Mouse (Mus musculus) layer of hippocampus, adult 18-20 months (tissue): Measurements from ENCODE around the gene Btbd6. TPM values are rescaled to one million over a fixed set of nuclear protein-coding genes. Genes with fewer than 3 reads are reported as not detected.

ENCODE experiments used
- DNase-seq, 2 experiments: peaks; one replicate each; pipeline ENCODE4 v3.0.0; 2022; ENCODE audit warnings: low spot score in 2 of 2
- total RNA-seq, 2 experiments: library from RNA; stranded (reverse); gene quantifications; 2 replicates each; pipeline ENCODE4 v1.2.3; 2021

Btbd6 gene
- total RNA-seq, 2 experiments from 2014 or later, result 56.3 to 62.2 TPM

GRCm38 (mm10) chr12:113004011-113004410 is 27.7 kb downstream of the Btbd6 start:
- no peak for DNase-seq

DNA sequence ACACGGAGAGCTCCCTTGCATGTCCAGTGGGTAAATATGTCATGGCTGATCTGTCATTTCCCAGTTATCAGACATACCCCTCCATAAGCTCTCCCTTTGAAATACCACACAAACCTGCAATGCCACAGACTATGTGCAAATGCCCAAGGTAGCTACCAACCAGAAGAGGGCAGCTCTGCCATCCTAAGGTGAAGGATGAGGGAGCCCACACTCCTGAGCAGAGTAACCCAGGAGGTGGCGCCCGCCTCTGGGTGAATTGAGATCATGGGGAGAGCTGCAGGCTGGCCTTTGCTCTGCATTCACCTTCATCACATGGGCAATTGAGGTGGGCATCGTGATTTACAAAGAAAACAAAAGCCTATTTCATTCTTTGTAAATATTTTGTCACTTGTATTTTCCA is 28.7 kb downstream of the Btbd6 start:
- peak; percentile 47 to 79 for DNase-seq

- no peak for DNase-seq
These were observed 35.5 kb downstream of the Btbd6 start for GRCm38 (mm10) chr12:113011702-113012360.

GRCm38 (mm10) chr12:113012443-113012842 is 36.2 kb downstream of the Btbd6 start:
- DNase-seq, result no peak

GRCm38 (mm10) chr12:113013021-113013491 is 36.8 kb downstream of the Btbd6 start:
- DNase-seq, result peak; percentile 40 to 70

- peak; percentile 88 to 94 for DNase-seq
These were observed 37.6 kb downstream of the Btbd6 start, which contains the start of gene Pacs2 for GRCm38 (mm10) chr12:113013604-113014558. Gene Pacs2 (plus strand): TSS chr12:113014508.

DNA sequence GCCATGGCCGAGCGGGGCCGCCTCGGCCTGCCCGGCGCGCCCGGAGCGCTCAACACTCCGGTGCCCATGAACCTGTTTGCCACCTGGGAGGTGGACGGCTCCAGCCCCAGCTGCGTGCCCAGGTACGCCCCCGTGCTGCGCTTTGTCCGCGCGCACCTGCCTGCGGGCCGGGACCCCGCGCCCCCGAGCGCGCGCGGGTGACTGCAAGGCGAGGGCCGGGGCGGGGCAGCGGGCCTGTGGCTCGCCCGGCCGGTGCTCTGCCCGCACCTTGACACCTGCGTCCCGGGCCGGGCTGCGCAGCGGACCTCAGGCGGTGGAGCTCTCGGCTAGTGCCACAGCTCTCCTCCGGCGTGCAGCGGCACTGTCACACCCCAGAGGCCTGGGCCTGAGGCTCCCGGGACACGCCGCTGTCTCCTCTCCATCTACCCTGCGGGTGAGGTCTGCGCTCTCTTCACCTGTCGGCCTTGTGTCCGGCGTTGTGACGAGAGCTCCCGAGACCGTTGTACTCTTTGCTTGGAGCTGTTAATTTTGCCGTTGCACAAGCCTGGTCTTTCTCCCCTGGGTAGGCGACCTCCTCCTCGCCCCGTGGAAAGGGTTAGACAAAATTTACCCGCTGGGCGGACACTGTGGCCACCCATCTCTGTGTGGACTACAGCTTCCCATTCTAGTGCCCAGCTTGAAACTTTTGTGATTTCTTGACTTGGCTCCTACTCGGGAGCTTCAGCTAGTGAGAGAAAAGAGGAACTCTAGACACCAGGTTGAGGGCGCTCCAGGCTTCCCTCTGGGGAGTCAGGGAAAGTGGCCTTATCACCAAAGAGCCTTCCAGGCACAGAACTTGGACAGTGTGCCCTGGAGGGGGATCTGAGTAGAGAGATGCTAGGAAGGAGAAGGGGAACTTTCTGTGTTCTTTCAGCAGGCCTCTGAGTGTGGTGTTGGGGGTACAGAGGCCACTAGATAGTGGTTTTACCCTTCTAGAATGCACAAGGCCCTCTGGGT is 38.6 kb downstream of the Btbd6 start:
- DNase-seq, result peak in 1 of 2 experiments; percentile 34

GRCm38 (mm10) chr12:113015956-113016355 is 39.7 kb downstream of the Btbd6 start:
- no peak for DNase-seq

DNA sequence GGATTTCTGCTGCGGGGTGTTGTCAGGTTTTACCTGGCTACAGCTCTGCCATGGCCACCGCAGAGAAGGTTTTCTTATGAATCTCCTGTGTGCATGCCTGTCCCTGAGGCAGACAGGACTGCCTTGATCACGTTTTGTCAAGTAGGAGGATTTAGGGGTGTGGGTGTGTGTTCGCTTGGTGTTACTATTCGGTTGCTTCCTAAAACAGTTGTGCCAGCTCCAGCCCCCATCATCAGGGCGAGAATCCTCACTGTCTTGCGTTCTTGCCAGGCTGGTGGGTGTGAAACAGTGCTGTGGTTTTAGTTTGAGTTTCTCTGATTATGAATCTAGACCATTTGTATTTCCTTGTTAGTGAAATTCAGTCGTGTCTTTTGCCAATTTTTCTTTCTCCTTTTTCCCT is 40.7 kb downstream of the Btbd6 start:
- DNase-seq, result peak; percentile 80 to 88

DNA sequence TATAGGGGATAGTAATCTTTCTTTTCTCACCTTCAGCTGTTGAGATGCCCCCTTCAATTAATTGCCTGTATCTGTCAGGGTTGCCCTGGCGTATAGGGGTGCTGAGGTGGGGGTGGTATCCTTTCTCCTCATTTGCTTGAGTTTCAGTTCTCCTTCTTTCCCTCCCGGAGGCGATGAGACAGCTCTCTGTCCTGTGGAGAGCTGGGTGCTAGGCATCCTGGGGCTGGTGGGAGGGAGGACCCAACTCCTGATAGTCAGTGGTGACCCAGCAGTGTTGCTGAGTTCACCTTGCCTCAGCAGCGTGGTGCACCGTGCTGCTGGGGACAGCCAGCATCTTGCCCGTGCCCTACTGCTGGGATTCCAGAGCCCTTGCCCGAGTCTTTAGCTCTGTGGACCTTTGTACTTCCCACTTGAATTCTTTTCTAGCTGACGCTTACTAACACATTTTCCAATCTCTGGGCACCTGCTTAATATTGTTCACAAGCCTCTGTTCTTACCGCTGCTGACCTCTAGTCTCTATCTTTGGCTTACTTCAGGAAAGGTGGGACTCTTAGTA is 41.2 kb downstream of the Btbd6 start:
- no peak for DNase-seq

- DNase-seq, result no peak
These were observed 42.5 kb downstream of the Btbd6 start for GRCm38 (mm10) chr12:113018763-113019162.

- no peak for DNase-seq
These were observed 45.2 kb downstream of the Btbd6 start for GRCm38 (mm10) chr12:113021488-113021887.

GRCm38 (mm10) chr12:113023082-113023481 is 46.8 kb downstream of the Btbd6 start:
- no peak for DNase-seq

GRCm38 (mm10) chr12:113026557-113026956 is 50.3 kb downstream of the Btbd6 start:
- DNase-seq, result no peak

GRCm38 (mm10) chr12:113027495-113027894 is 51.2 kb downstream of the Btbd6 start:
- no peak for DNase-seq

- DNase-seq, result no peak
These were observed 51.8 kb downstream of the Btbd6 start for GRCm38 (mm10) chr12:113028067-113028466.
